Mouse (Mus musculus) kidney, postnatal 0 days (tissue): ENCODE data around the gene Gtsf2. TPM values are rescaled to one million over a fixed set of nuclear protein-coding genes. Genes with fewer than 3 reads are reported as not detected.

Source experiments
- ATAC-seq: fragments of 200-750 bp; cut with Nextera tagmentation; replicated peaks from 2 replicates; pipeline ENCODE4 v1.8.0; 2017; ENCODE audit warnings: low read depth, moderate number of reproducible peaks, moderate TSS enrichment, moderate library complexity; ENCODE audit not compliant: low FRiP score
- DNase-seq: peaks from one replicate; pipeline ENCODE4 v3.0.0-alpha.2; 2016; ENCODE audit warnings: low spot score
- H3K27ac ChIP-seq: fragments of 300-500 bp; sonication (generic); 2 replicates; pipeline ENCODE4 v1.5.1; 2014; ENCODE audit warnings: mild to moderate bottlenecking
- H3K27me3 ChIP-seq: fragments of 300-500 bp; sonication (generic); 2 replicates; pipeline ENCODE4 v1.6.1; 2014; ENCODE audit warnings: low read length, mixed read lengths; ENCODE audit not compliant: insufficient read depth
- H3K36me3 ChIP-seq: fragments of 300-500 bp; sonication (generic); 2 replicates; pipeline ENCODE4 v1.6.1; 2014; ENCODE audit warnings: low read length, mixed read lengths; ENCODE audit not compliant: insufficient read depth
- H3K4me1 ChIP-seq: fragments of 300-500 bp; sonication (generic); replicated peaks from 2 replicates; pipeline ENCODE4 v1.6.1; 2014; ENCODE audit warnings: antibody characterized with exemption, low read length, mixed read lengths; ENCODE audit not compliant: insufficient read depth
- H3K4me2 ChIP-seq: fragments of 300-500 bp; sonication (generic); 2 replicates; pipeline ENCODE4 v1.6.1; 2014; ENCODE audit warnings: mild to moderate bottlenecking, low read length, moderate library complexity, mixed read lengths
- H3K4me3 ChIP-seq: fragments of 300-500 bp; sonication (generic); replicated peaks from 2 replicates; pipeline ENCODE4 v1.5.1; 2014; ENCODE audit warnings: low read depth, low read length
- H3K9ac ChIP-seq: fragments of 300-500 bp; sonication (generic); 2 replicates; pipeline ENCODE4 v1.6.1; 2014; ENCODE audit warnings: low read depth, low read length
- H3K9me3 ChIP-seq: fragments of 300-500 bp; sonication (generic); replicated peaks from 2 replicates; pipeline ENCODE4 v1.6.1; 2016; ENCODE audit warnings: low read length, inconsistent platforms, mixed read lengths
- CTCF ChIP-seq: IDR thresholded peaks from 2 replicates; pipeline ENCODE4 v1.5.1; 2016; ENCODE audit warnings: antibody characterized with exemption, low read depth, mild to moderate bottlenecking, moderate library complexity
- WGBS: fragments of 180-500 bp; shearing (Covaris S2); extraction: QIAGEN DNeasy Blood & Tissue Kit; methylation state at CpG from one replicate; pipeline ENCODE4 v1.1.7; 2014; 5-methylcytosine and 5-hydroxymethylcytosine counted together
- polyA plus RNA-seq: library from polyadenylated mRNA; unstranded; fragments of >200 nt; fragmentation: Nextera tagmentation; extraction: Ambion mirVana; gene quantifications from 2 replicates; pipeline ENCODE4 v1.2.1, GENCODE M21; 2015

The Gtsf2 gene
- polyA plus RNA-seq, 1 experiment from 2014 or later: not detected

- Histone ChIP-seq H3K9me3 (no peaks in the 10 kb centered on the region), H3K4me3 (no peak overlapping the region), H3K27me3 (no peaks in the 10 kb centered on the region), H3K36me3 (no peaks in the 10 kb centered on the region), H3K4me1 (no peaks in the 10 kb centered on the region), H3K9ac (no peak overlapping the region), H3K27ac (no peak overlapping the region), H3K4me2 (no peak overlapping the region)
- 94% methylated on average over 5 of the region's 5 CpGs for WGBS
- no peak for TF ChIP-seq CTCF
- ATAC-seq (no peak), DNase-seq (no peak)
These were observed 46.9 kb downstream of the Gtsf2 start for GRCm38 (mm10) chr15:103401361-103401760.

GRCm38 (mm10) chr15:103393577-103393976 is 54.7 kb downstream of the Gtsf2 start:
- no peak for TF ChIP-seq CTCF
- DNase-seq: no peak
- ATAC-seq: no peak
- H3K4me3 ChIP-seq: no peak overlapping the region
- H3K36me3 ChIP-seq: no peaks in the 10 kb centered on the region
- no peak overlapping the region for H3K27ac ChIP-seq
- H3K9ac ChIP-seq: no peak overlapping the region
- no peak overlapping the region for H3K4me2 ChIP-seq
- no peaks in the 10 kb centered on the region for H3K27me3 ChIP-seq
- no peaks in the 10 kb centered on the region for H3K4me1 ChIP-seq
- no peaks in the 10 kb centered on the region for H3K9me3 ChIP-seq

Other genes starting within 250 kb of the Gtsf2 start
- 62.0 and 68.2 TPM in 2 replicates for gene Cbx5, start 208.7 kb downstream of the Gtsf2 start, polyA plus RNA-seq
- 705 and 720 TPM in 2 replicates for gene Hnrnpa1, start 208.0 kb downstream of the Gtsf2 start, polyA plus RNA-seq
- 1.9 and 2.8 TPM in 2 replicates for gene Nfe2, start 190.1 kb downstream of the Gtsf2 start, polyA plus RNA-seq
- gene Copz1, start 175.8 kb downstream of the Gtsf2 start, polyA plus RNA-seq: 237 and 263 TPM in 2 replicates
- 0.47 and 0.65 TPM in 2 replicates for gene Gpr84, start 137.9 kb downstream of the Gtsf2 start, polyA plus RNA-seq
- gene Zfp385a, start 108.4 kb downstream of the Gtsf2 start, polyA plus RNA-seq: 11.3 and 11.8 TPM in 2 replicates
- 19.4 and 22.0 TPM in 2 replicates for gene Itga5, start 81.7 kb downstream of the Gtsf2 start, polyA plus RNA-seq
- not detected in 2 replicates for gene Gtsf1, start 18.0 kb downstream of the Gtsf2 start, polyA plus RNA-seq
- gene Nckap1l, start 5.3 kb upstream of the Gtsf2 start, polyA plus RNA-seq: 1.2 and 1.5 TPM in 2 replicates
- gene Pde1b, start 54.6 kb upstream of the Gtsf2 start, polyA plus RNA-seq: 3.5 and 3.9 TPM in 2 replicates
- gene Ppp1r1a, start 89.5 kb upstream of the Gtsf2 start, polyA plus RNA-seq: 85.5 and 93.2 TPM in 2 replicates
- gene Glycam1, start 116.6 kb upstream of the Gtsf2 start, polyA plus RNA-seq: not detected in 2 replicates